Mouse (Mus musculus): ENCODE measurements around the gene Pikfyve.
"Not testable (repeated sequence)": the region's sequence is repeated elsewhere in the genome, so short reads cannot be mapped to it uniquely, and the experiment has no call there.

Pikfyve gene

DNA sequence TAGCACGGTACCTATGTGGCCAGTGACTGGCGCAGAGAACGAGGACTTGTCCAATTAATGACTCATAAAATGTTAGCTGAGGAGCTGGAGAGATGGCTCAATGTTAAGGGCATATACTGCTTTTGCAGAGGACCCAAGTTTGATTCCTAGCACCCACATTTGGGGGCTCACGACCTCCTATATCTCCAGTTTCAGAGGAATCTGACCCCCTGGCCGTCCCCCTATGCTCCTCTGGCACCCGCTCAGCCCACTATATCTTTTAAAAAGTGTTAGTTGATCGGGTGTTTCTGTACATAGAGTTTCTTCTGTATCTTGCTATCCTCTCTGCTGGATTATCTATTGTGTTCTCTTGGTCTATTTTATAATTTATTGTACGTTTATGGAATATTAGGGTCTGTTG, 1.5 kb upstream of the Pikfyve start:
- DNase-seq (ENCODE audit: low spot score in 2 of 2): no peak

GRCm38 (mm10) chr1:65185524-65186205, 818 bp upstream of the Pikfyve start:
- DNase-seq (ENCODE audit: low spot score in 2 of 2): no peak

DNA sequence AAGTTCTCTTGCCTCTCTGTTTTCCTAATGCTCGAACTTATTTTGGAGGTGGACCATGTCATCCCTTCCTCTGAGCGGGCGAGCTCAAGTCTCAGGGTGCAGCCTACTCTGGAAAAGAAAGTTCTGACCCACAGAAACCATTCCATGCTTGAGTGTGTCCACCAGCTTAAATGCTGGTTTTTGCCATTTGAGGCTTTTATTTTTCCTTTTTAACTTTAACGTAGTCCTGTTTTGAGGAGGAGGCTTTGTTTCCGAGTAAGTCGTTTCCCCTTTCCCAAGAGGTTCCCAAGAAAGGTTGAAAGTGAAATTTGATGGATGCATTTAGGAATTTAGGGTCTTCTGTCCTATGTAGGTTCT, 569 bp downstream of the Pikfyve start:
- DNase-seq (ENCODE audit: low spot score in 2 of 2): no peak

DNA sequence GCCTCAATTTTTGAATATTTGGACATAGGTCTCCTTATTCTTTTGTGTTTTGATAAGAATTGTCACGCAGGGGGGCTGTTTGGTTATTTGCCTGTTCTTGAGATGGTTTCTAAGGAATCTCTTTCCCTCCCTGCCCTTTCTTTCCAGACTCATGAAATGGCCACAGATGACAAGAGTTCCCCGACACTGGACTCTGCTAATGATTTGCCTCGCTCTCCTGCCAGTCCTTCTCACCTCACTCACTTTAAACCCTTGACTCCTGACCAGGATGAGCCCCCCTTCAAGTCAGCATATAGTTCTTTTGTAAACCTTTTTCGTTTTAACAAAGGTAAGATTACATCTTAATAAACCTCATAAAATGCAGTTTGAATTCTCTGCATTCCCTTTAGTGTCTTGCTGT, 3.7 kb downstream of the Pikfyve start:
- DNase-seq (ENCODE audit: low spot score in 2 of 2): no peak

DNA sequence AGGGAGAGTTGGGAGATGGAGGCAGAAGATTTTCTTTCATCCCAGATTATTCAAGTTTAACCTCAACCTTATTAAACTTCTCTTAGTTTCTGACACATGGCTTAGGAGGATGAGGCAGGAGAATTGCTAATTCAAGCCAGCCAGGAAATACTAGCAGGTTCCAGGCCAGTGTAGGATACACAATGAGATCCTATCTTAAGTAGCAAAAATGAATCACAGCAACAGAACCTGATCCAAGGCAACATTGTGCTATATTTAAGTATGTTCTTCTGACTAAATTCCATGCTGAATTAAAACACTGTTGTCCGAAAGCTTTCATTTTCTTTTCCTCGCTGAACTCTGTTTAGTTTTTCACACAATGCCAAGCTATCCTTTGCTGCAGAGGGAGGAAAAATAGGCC, 6.7 kb downstream of the Pikfyve start:
- DNase-seq (ENCODE audit: low spot score in 2 of 2): no peak

DNA sequence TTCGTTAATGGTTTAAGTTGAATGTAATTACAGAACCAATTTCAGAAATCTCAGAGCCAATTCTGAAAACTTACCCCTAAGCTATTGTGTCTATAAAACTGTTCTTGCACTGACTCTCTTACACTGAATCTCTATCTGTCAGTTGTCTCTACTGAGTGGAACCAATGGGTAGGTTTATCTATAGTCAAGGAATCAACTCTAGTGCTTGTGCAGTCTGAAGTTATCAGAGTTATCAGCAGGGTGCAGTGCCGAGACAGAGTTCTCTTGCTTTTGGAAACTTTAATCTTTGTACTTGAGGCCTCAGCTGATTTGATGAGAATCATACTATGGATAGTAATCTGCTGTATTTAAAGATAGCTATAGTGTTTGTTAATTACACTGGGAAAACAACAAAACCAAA, 11.9 kb downstream of the Pikfyve start:
- DNase-seq (ENCODE audit: low spot score in 2 of 2): no peak

- DNase-seq (ENCODE audit: low spot score in 2 of 2): no peak
Observed at GRCm38 (mm10) chr1:65198861-65199260, 12.4 kb downstream of the Pikfyve start.

- no peak for DNase-seq (ENCODE audit: low spot score in 2 of 2)
Observed at GRCm38 (mm10) chr1:65204299-65204698, 17.8 kb downstream of the Pikfyve start.

- no peak for DNase-seq (ENCODE audit: low spot score in 2 of 2)
Observed at GRCm38 (mm10) chr1:65213214-65213613, 26.7 kb downstream of the Pikfyve start.

- DNase-seq (ENCODE audit: low spot score in 2 of 2): no peak
Observed at GRCm38 (mm10) chr1:65217567-65217966, 31.1 kb downstream of the Pikfyve start.

- DNase-seq (ENCODE audit: low spot score in 2 of 2): no peak
Observed at GRCm38 (mm10) chr1:65217972-65218371, 31.5 kb downstream of the Pikfyve start.

GRCm38 (mm10) chr1:65223654-65224053, 37.2 kb downstream of the Pikfyve start:
- no peak for DNase-seq (ENCODE audit: low spot score in 2 of 2)

DNA sequence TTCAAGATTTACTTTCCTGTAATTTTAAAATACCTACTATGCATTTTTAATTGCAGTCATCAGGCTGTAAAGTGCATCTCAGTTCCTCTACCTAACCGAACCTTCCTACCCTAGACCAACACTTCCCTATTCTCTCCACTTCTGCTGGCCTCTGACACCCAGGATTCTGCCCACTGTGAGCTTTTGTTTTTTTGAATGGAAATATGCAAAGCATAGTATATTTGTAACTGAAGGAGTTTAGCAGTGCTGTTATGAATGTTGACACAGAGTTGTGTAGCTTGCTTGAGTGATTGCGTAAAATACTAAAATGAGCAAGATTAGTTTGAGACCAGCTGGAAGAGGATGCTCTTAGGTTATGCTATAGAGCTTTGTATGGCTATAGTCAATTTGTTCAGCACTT, 41.2 kb downstream of the Pikfyve start:
- DNase-seq (ENCODE audit: low spot score in 2 of 2): no peak

DNA sequence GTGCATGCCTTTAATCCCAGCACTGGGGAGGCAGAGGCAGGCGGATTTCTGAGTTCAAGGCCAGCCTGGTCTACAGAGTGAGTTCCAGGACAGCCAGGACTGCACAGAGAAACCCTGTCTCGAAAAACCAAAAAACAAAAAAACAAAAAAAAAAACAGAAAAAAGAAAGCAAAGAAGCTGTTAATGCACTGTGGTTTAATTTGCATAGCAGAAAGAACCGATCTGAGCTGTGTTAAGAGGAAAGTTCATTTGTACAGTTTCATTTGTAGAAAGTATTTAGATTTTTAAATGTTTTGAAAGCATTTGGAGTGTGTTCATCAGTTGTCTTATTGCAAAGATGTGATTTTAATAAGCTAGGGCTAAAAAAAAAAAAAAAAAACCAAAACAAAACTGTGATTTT, 43.3 kb downstream of the Pikfyve start:
- DNase-seq (ENCODE audit: low spot score in 2 of 2): not testable (repeated sequence)

DNA sequence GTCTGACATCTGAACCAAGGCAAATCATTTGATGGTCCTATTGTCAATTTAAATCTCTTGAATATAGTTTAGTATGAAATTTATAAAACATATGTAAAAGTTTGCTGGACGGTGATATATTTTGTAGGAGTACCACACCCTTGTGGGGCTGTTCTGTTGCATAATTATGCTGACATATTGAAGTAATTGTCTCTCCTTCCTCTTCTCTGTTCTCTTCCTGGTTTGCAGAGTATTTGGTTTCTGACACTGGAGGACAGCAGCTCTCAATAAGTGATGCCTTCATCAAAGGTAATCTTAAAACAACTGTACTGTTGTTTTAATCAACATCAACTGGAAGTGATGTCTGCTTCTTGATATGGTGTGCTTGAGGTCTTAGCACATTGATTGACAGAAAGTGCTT, 44.1 kb downstream of the Pikfyve start:
- DNase-seq (ENCODE audit: low spot score in 2 of 2): no peak

GRCm38 (mm10) chr1:65237712-65238111, 51.2 kb downstream of the Pikfyve start:
- DNase-seq (ENCODE audit: low spot score in 2 of 2): no peak

- DNase-seq (ENCODE audit: low spot score in 2 of 2): no peak
Observed at GRCm38 (mm10) chr1:65245637-65246036, 59.2 kb downstream of the Pikfyve start.

- DNase-seq (ENCODE audit: low spot score in 2 of 2): no peak
Observed at GRCm38 (mm10) chr1:65280461-65280860, 94.0 kb downstream of the Pikfyve start.

GRCm38 (mm10) chr1:65281756-65282155, 95.3 kb downstream of the Pikfyve start, which contains the start of gene Pth2r:
Gene Pth2r, plus strand, starts transcription at chr1:65282056.
- DNase-seq (ENCODE audit: low spot score in 2 of 2): no peak

- peak; percentile 76 for DNase-seq (ENCODE audit: low spot score in 2 of 2)
Observed at GRCm38 (mm10) chr1:65282766-65283165, 96.3 kb downstream of the Pikfyve start.

DNA sequence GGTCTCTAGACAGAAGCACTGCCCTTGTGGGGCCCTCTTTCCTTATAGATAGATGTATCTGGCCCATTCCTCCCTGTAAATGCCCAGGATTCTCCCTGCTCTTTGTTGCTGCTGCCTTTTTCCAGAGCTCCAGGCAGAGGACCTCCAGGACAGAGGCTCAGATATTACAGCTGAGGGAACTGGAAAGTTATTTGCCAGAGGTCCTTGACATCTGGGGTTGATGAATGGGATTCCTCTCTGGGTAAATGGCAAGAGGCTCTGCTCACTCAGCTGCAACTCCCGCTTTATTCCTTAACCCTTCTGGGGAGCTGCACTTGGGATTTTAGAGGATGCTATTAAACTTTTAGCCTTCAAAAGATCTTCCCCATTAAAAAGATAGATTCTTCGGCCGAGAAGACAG, 122.0 kb downstream of the Pikfyve start:
- DNase-seq (ENCODE audit: low spot score in 2 of 2): no peak

DNA sequence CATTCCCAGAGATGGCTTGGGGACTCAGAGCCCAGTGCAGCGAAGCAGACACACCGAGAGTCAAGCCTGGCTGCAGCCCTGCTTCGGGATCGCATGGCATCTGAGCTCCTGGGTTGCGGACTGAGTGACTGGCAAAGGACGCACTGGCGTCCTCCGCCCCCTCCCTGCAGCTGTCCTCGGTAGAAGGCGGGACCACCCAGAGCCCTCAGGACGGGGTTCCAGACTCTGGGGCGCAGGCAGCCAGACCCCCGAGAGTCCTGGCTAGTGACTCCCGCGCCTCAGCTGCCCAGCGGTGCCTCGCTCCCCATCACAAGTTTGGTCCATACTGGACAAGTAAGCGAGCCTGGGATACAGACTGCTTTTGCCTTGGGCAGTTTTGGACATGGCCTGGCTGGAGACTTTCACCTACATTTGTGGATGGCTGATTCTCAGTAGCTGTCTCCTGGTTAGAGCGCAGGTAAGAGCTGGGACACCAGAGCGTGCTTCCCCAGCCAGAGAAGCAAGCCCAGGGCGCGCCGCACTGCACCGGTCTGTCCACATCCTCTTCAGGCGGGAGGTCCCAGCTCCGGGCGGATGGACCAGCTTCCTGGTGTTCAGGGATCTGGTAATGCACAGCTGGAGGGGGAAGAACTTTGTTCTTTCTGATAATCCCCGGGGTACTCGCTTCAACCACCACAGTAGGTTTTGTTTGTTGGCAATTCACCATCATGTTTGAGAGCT, 124.9 kb downstream of the Pikfyve start:
- DNase-seq (ENCODE audit: low spot score in 2 of 2): peak in 1 of 2 experiments; percentile 10

GRCm38 (mm10) chr1:65312118-65312517, 125.6 kb downstream of the Pikfyve start:
- peak; percentile 48 to 72 for DNase-seq (ENCODE audit: low spot score in 2 of 2)
